Comparison of ENCODE assay signal across 9 mouse cellular contexts in genomic region chr7:16992451-16992807, GRCm38 (mm10). TPM values are rescaled to one million over a fixed set of nuclear protein-coding genes. Genes with fewer than 3 reads are reported as not detected.
DNase-seq lines count a peak whose midpoint lies in the region; ATAC-seq lines count a peak whose summit lies in the region.
"Had no signal": no experiment of that assay in that cellular context is flagged by ENCODE, and none has a peak within 500 bp of the region (broad histone marks: within the 10 kb centered on the region; RNA-seq: fewer than 3 reads in every experiment).

Ccdc8 (plus strand) TSS chr7:16992708.

- no peak for DNase-seq in heart, adult 11 months
- DNase-seq in adrenal gland, adult 8-10 months = no peak
- no peak for DNase-seq in heart, postnatal 10 days
- DNase-seq in thymus, postnatal 14 days = no peak
- no peak for DNase-seq in frontal cortex, postnatal 14 days (ENCODE audit: low spot score in 2 of 2)
- no peak for DNase-seq in c-Kit-positive CD71-positive TER-119-positive erythroid progenitor cells, embryonic 14.5 days (ENCODE audit: low spot score)
- DNase-seq: cerebellum, postnatal 36 days had no signal

- peaks cover 8% of the 10 kb centered on the region; the same call in 1 of the 2 replicates for H3K36me3 ChIP-seq in heart, embryonic 11.5 days (ENCODE audit: control insufficient read depth, insufficient read depth, low read length)
- H3K36me3 ChIP-seq in liver, embryonic 15.5 days (replicated peaks) = no peaks in the 10 kb centered on the region

- 91% methylated on average over 5 of the region's 5 CpGs for WGBS in heart, embryonic 11.5 days (ENCODE audit: insufficient replicate concordance)
- 77% methylated on average over 5 of the region's 5 CpGs for WGBS in liver, embryonic 15.5 days (ENCODE audit: insufficient replicate concordance)

- H3K27me3 ChIP-seq in heart, embryonic 11.5 days (ENCODE audit: control insufficient read depth, insufficient read depth, low read length) = no peaks in the 10 kb centered on the region
- H3K27me3 ChIP-seq in liver, embryonic 15.5 days = peaks cover 23% of the 10 kb centered on the region

- H3K4me2 ChIP-seq in heart, embryonic 11.5 days = peak within 1 kb of the TSS; percentile 93
- H3K4me2 ChIP-seq in liver, embryonic 15.5 days = peak within 1 kb of the TSS; percentile 64

- no peaks in the 10 kb centered on the region for H3K9me3 ChIP-seq in heart, embryonic 11.5 days (replicated peaks; ENCODE audit: control insufficient read depth, low read length)
- H3K9me3 ChIP-seq in liver, embryonic 15.5 days (replicated peaks) = no peaks in the 10 kb centered on the region

- H3K4me1 ChIP-seq in heart, embryonic 11.5 days (ENCODE audit: control insufficient read depth, insufficient read depth, low read length) = peaks cover 42% of the 10 kb centered on the region
- H3K4me1 ChIP-seq in liver, embryonic 15.5 days (replicated peaks) = peaks cover 41% of the 10 kb centered on the region

- no peak for ATAC-seq in heart, embryonic 11.5 days (replicated peaks; ENCODE audit: insufficient number of reproducible peaks, low FRiP score, low TSS enrichment)
- no peak for ATAC-seq in liver, embryonic 15.5 days (ENCODE audit: insufficient read depth)

- peak within 1 kb of the TSS; percentile 62 for H3K9ac ChIP-seq in heart, embryonic 11.5 days (ENCODE audit: low read depth, low read length)
- H3K9ac ChIP-seq in liver, embryonic 15.5 days = no peak within 1 kb of the TSS

- peak within 1 kb of the TSS; percentile 82 for H3K4me3 ChIP-seq in heart, embryonic 11.5 days (ENCODE audit: low read depth, low read length)
- H3K4me3 ChIP-seq in liver, embryonic 15.5 days (replicated peaks) = peak within 1 kb of the TSS; percentile 56

- H3K27ac ChIP-seq in heart, embryonic 11.5 days (ENCODE audit: low read depth, low read length) = peak within 1 kb of the TSS; percentile 93
- H3K27ac ChIP-seq in liver, embryonic 15.5 days (replicated peaks) = no peak within 1 kb of the TSS; the same call in 1 of the 2 replicates

- intact Hi-C loops in heart, postnatal 10 days (cut with DNase I) = no loop called here

RNA-seq across cellular contexts. Expression of gene Ccdc8, which starts in this region (rescaled TPM):
- 22.6 and 36.1 TPM in 2 replicates for polyA plus RNA-seq in heart, embryonic 11.5 days (2014; fragmentation: Nextera tagmentation; extraction: Ambion mirVana)
- 10 to 100 TPM; 22.0 to 47.8 (median 30.0) TPM for total RNA-seq in adrenal gland, adult 8-10 months (2022)
- total RNA-seq in heart, postnatal 10 days (2021) = 10 to 100 TPM; 15.6 to 18.0 TPM
- polyA plus RNA-seq in liver, embryonic 15.5 days (2015; fragmentation: Nextera tagmentation; extraction: Ambion mirVana) = 3.7 and 3.9 TPM in 2 replicates
